Mouse (Mus musculus): Measurements from ENCODE around the gene Usp44. TPM values are rescaled to one million over a fixed set of nuclear protein-coding genes. Genes with fewer than 3 reads are reported as not detected.

The Usp44 gene
- total RNA-seq, 2 experiments from 2014 or later = not detected

GRCm38 (mm10) chr10:93899907-93900306 is 68.6 kb downstream of the Usp44 start:
- ATAC-seq (replicated peaks; ENCODE audit: low FRiP score, low TSS enrichment, poor library complexity, severe bottlenecking) = no peak

GRCm38 (mm10) chr10:93907376-93907775 is 76.0 kb downstream of the Usp44 start:
- ATAC-seq (replicated peaks; ENCODE audit: low FRiP score, low TSS enrichment, poor library complexity, severe bottlenecking) = no peak

Other genes with a start within 250 kb of the Usp44 start
- 264 and 276 TPM in 2 replicates for gene Snrpf, start 241.8 kb upstream of the Usp44 start, total RNA-seq (2014; fragmentation: Nextera tagmentation)
- gene Snrpf, start 241.8 kb upstream of the Usp44 start, total RNA-seq (2017) = 328 and 443 TPM in 2 replicates
- gene Ntn4, start 190.9 kb upstream of the Usp44 start, total RNA-seq (2014; fragmentation: Nextera tagmentation) = 14.0 and 14.9 TPM in 2 replicates
- gene Ntn4, start 190.9 kb upstream of the Usp44 start, total RNA-seq (2017) = 8.7 and 24.8 TPM in 2 replicates
- 458 and 509 TPM in 2 replicates for gene Metap2, start 65.5 kb downstream of the Usp44 start, total RNA-seq (2014; fragmentation: Nextera tagmentation)
- 577 and 616 TPM in 2 replicates for gene Metap2, start 65.5 kb downstream of the Usp44 start, total RNA-seq (2017)
- gene Vezt, start 204.3 kb downstream of the Usp44 start, total RNA-seq (2014; fragmentation: Nextera tagmentation) = 17.7 and 21.1 TPM in 2 replicates
- gene Vezt, start 204.3 kb downstream of the Usp44 start, total RNA-seq (2017) = 10.6 and 15.6 TPM in 2 replicates
- gene Fgd6, start 204.4 kb downstream of the Usp44 start, total RNA-seq (2014; fragmentation: Nextera tagmentation) = 9.2 and 9.6 TPM in 2 replicates
- gene Fgd6, start 204.4 kb downstream of the Usp44 start, total RNA-seq (2017) = 2.9 and 3.8 TPM in 2 replicates

Measured in megakaryocyte-erythroid progenitor cell, adult 5-6 weeks (primary cell).